In genomic region chr6:97356612-97357011, GRCm38 (mm10) we compare ENCODE assay signal across 23 mouse cellular contexts.
DNase-seq lines count a peak whose midpoint lies in the region; ATAC-seq and TF ChIP-seq lines count a peak whose summit lies in the region.
"Had no signal": no experiment of that assay in that cellular context is flagged by ENCODE, and none has a peak within 500 bp of the region (broad histone marks: within the 10 kb centered on the region; RNA-seq: fewer than 3 reads in every experiment).

No protein-coding gene starts in this region.

- 0 out of 2 replicates have a peak, but pooled peaks have one; percentile 34 for TF ChIP-seq EP300 in lung, postnatal 0 days (IDR thresholded peaks at IDR 0.05)

- H3K4me1 ChIP-seq in kidney, embryonic 14.5 days (ENCODE audit: control insufficient read depth, insufficient read depth, low read length) = peaks cover 16% of the 10 kb centered on the region
- no peaks in the 10 kb centered on the region; the same call in 1 of the 2 replicates for H3K4me1 ChIP-seq in kidney, adult 2 months (ENCODE audit: control insufficient read depth, insufficient read depth, low read length)
- H3K4me1 ChIP-seq in lung, postnatal 0 days (ENCODE audit: insufficient read depth, low read depth, low read length) = peaks cover 10% of the 10 kb centered on the region; the same call in 1 of the 2 replicates
- H3K4me1 ChIP-seq: limb, embryonic 15.5 days had no signal

- no peak for TF ChIP-seq POLR2A in kidney, adult 2 months (IDR thresholded peaks at IDR 0.05; ENCODE audit: low read depth, low read length)

- H3K4me2 ChIP-seq in kidney, embryonic 14.5 days (replicated peaks; ENCODE audit: low read depth, low read length) = no peak overlapping the region
- no peak overlapping the region for H3K4me2 ChIP-seq in lung, postnatal 0 days (replicated peaks; ENCODE audit: low read depth, low read length)
- H3K4me2 ChIP-seq: embryonic facial prominence, embryonic 13.5 days; forebrain, embryonic 13.5 days; hindbrain, embryonic 15.5 days; limb, embryonic 15.5 days; neural tube, embryonic 13.5 days had no signal

- DNase-seq in embryo, embryonic 10 days (ENCODE audit: low spot score) = peak; percentile 24
- DNase-seq in embryo, embryonic 9.5 days (ENCODE audit: extremely low spot score) = no peak
- no peak for DNase-seq in kidney, adult 2 months
- peak; percentile 66 for DNase-seq in lung, postnatal 0 days (ENCODE audit: low spot score)
- no peak for DNase-seq in lung, postnatal 10 days
- DNase-seq in left cerebral cortex, postnatal 10 days (ENCODE audit: extremely low spot score in 1 of 2, low spot score in 2 of 2) = no peak
- DNase-seq: adrenal gland, postnatal 14 days; cerebellum, adult 2 months; cerebellum, postnatal 36 days; heart, postnatal 36 days; kidney, adult 8-10 months; layer of hippocampus, adult 9-11 months; thymus, postnatal 14 days had no signal

- H3K27me3 ChIP-seq in kidney, embryonic 14.5 days (ENCODE audit: control insufficient read depth, insufficient read depth, low read length) = no peaks in the 10 kb centered on the region
- H3K27me3 ChIP-seq in kidney, adult 2 months (replicated peaks; ENCODE audit: control insufficient read depth, insufficient read depth, low read length) = no peaks in the 10 kb centered on the region
- H3K27me3 ChIP-seq in lung, postnatal 0 days (replicated peaks; ENCODE audit: insufficient read depth, low read length) = no peaks in the 10 kb centered on the region
- H3K27me3 ChIP-seq: forebrain, embryonic 13.5 days; hindbrain, embryonic 15.5 days; limb, embryonic 15.5 days; neural tube, embryonic 13.5 days had no signal

- no peak for TF ChIP-seq CTCF in kidney, adult 2 months (conservative IDR thresholded peaks at IDR 0.05; ENCODE audit: insufficient read depth, insufficient read length, low read depth, low read length)
- no peak for TF ChIP-seq CTCF in lung, postnatal 0 days (IDR thresholded peaks at IDR 0.05)

- no peak overlapping the region for H3K27ac ChIP-seq in kidney, embryonic 14.5 days (ENCODE audit: low read depth, low read length)
- no peak overlapping the region for H3K27ac ChIP-seq in kidney, adult 2 months (ENCODE audit: insufficient read depth, low read depth, low read length)
- H3K27ac ChIP-seq in lung, postnatal 0 days (ENCODE audit: low read length) = no peak overlapping the region
- H3K27ac ChIP-seq: embryonic facial prominence, embryonic 13.5 days; forebrain, embryonic 13.5 days; hindbrain, embryonic 15.5 days; limb, embryonic 15.5 days; liver, embryonic 14.5 days; midbrain, embryonic 10.5 days; neural tube, embryonic 13.5 days had no signal

- intact Hi-C loops in left cerebral cortex, postnatal 10 days (cut with DNase I) = no loop called here

- H3K36me3 ChIP-seq in kidney, embryonic 14.5 days (ENCODE audit: control insufficient read depth, insufficient read depth, low read length) = no peaks in the 10 kb centered on the region
- no peaks in the 10 kb centered on the region; the same call in 1 of the 2 replicates for H3K36me3 ChIP-seq in kidney, adult 2 months (ENCODE audit: control insufficient read depth, insufficient read depth, low read length)
- H3K36me3 ChIP-seq in lung, postnatal 0 days (ENCODE audit: insufficient read depth, low read length) = no peaks in the 10 kb centered on the region
- H3K36me3 ChIP-seq: embryonic facial prominence, embryonic 13.5 days; limb, embryonic 15.5 days had no signal

- WGBS in kidney, embryonic 14.5 days = 42% methylated on average over 7 of the region's 7 CpGs
- WGBS in kidney, adult 2 months = 78% methylated on average over 7 of the region's 7 CpGs
- WGBS in lung, postnatal 0 days = 53% methylated on average over 7 of the region's 7 CpGs

- no peak overlapping the region for H3K4me3 ChIP-seq in kidney, embryonic 14.5 days (ENCODE audit: low read length)
- no peak overlapping the region for H3K4me3 ChIP-seq in kidney, adult 2 months (ENCODE audit: insufficient read depth, low read depth, low read length)
- no peak overlapping the region for H3K4me3 ChIP-seq in lung, postnatal 0 days (ENCODE audit: low read depth, low read length)
- H3K4me3 ChIP-seq: embryonic facial prominence, embryonic 13.5 days; forebrain, embryonic 13.5 days; hindbrain, embryonic 15.5 days; limb, embryonic 15.5 days; midbrain, embryonic 10.5 days; myocyte; neural tube, embryonic 13.5 days had no signal

- peak; percentile 50; the same call in 1 of the 2 replicates for ATAC-seq in kidney, embryonic 14.5 days (ENCODE audit: low FRiP score, low TSS enrichment)
- ATAC-seq in lung, postnatal 0 days = peak; percentile 76
- ATAC-seq: forebrain, embryonic 13.5 days; midbrain, embryonic 16.5 days had no signal

- H3K9me3 ChIP-seq in kidney, embryonic 14.5 days (ENCODE audit: control insufficient read depth, low read length) = no peaks in the 10 kb centered on the region
- no peaks in the 10 kb centered on the region for H3K9me3 ChIP-seq in lung, postnatal 0 days (ENCODE audit: low read length)
- H3K9me3 ChIP-seq: embryonic facial prominence, embryonic 13.5 days; forebrain, embryonic 13.5 days; hindbrain, embryonic 15.5 days; limb, embryonic 15.5 days had no signal

- no peak overlapping the region for H3K9ac ChIP-seq in kidney, embryonic 14.5 days (ENCODE audit: low read depth, low read length)
- H3K9ac ChIP-seq in lung, postnatal 0 days (replicated peaks; ENCODE audit: low read depth) = no peak overlapping the region
- H3K9ac ChIP-seq: embryonic facial prominence, embryonic 13.5 days; forebrain, embryonic 13.5 days; hindbrain, embryonic 15.5 days; limb, embryonic 15.5 days; liver, embryonic 14.5 days; neural tube, embryonic 13.5 days had no signal

Comparison
In these comparisons a context has a peak if more than half of its experiments do, and no peak if none do; other contexts are left out.
1. DNase-seq: peak in embryo, embryonic 10 days (single experiment) and lung, postnatal 0 days (single experiment); none in embryo, embryonic 9.5 days (single experiment), kidney, adult 2 months (single experiment), lung, postnatal 10 days (single experiment) and left cerebral cortex, postnatal 10 days (0 of 2).